Mouse (Mus musculus) kidney, embryonic 15.5 days (tissue): ENCODE data around the gene Frmd4b. TPM values are rescaled to one million over a fixed set of nuclear protein-coding genes. Genes with fewer than 3 reads are reported as not detected.
"Not testable (repeated sequence)": the region's sequence is repeated elsewhere in the genome, so short reads cannot be mapped to it uniquely, and the experiment has no call there.

Experiments
- ATAC-seq: fragments of 200-750 bp; cut with Nextera tagmentation; replicated peaks from 2 replicates; pipeline ENCODE4 v1.8.0; 2017; ENCODE audit warnings: moderate TSS enrichment; ENCODE audit not compliant: low FRiP score
- H3K27ac ChIP-seq: fragments of 300-500 bp; sonication (generic); 2 replicates; pipeline ENCODE4 v1.5.1; 2015; ENCODE audit warnings: mild to moderate bottlenecking, inconsistent platforms
- H3K27me3 ChIP-seq: fragments of 300-500 bp; sonication (generic); 2 replicates; pipeline ENCODE4 v1.6.1; 2015; ENCODE audit warnings: inconsistent platforms
- H3K36me3 ChIP-seq: fragments of 300-500 bp; sonication (generic); 2 replicates; pipeline ENCODE4 v1.6.1; 2015; ENCODE audit warnings: inconsistent platforms
- H3K4me1 ChIP-seq: fragments of 300-500 bp; sonication (generic); 2 replicates; pipeline ENCODE4 v1.6.1; 2015; ENCODE audit warnings: inconsistent platforms
- H3K4me2 ChIP-seq: fragments of 300-500 bp; sonication (generic); 2 replicates; pipeline ENCODE4 v1.6.1; 2015; ENCODE audit warnings: moderate library complexity, mild to moderate bottlenecking, inconsistent platforms
- H3K4me3 ChIP-seq: fragments of 300-500 bp; sonication (generic); replicated peaks from 2 replicates; pipeline ENCODE4 v1.5.1; 2015; ENCODE audit warnings: mild to moderate bottlenecking, inconsistent platforms
- H3K9ac ChIP-seq: fragments of 300-500 bp; sonication (generic); 2 replicates; pipeline ENCODE4 v1.6.1; 2015; ENCODE audit warnings: mild to moderate bottlenecking, inconsistent platforms
- H3K9me3 ChIP-seq: fragments of 300-500 bp; sonication (generic); replicated peaks from 2 replicates; pipeline ENCODE4 v1.6.1; 2016; ENCODE audit warnings: inconsistent platforms
- WGBS: fragments of 180-500 bp; shearing (Covaris S2); methylation state at CpG from one replicate; pipeline ENCODE4 v1.1.7; 2015; ENCODE audit warnings: mixed read lengths; 5-methylcytosine and 5-hydroxymethylcytosine counted together
- polyA plus RNA-seq: library from polyadenylated mRNA; unstranded; fragments of >200 nt; fragmentation: Nextera tagmentation; extraction: Ambion mirVana; gene quantifications from 2 replicates; pipeline ENCODE4 v1.2.1, GENCODE M21; 2015

Gene Frmd4b
- polyA plus RNA-seq, 1 experiment from 2014 or later: 16.2 TPM

- no peak overlapping the region for H3K27ac ChIP-seq
- H3K9ac ChIP-seq: no peak overlapping the region
- H3K36me3 ChIP-seq: no peaks in the 10 kb centered on the region
- no peak overlapping the region for H3K4me3 ChIP-seq
- no peaks in the 10 kb centered on the region for H3K9me3 ChIP-seq
- no peaks in the 10 kb centered on the region for H3K27me3 ChIP-seq
- H3K4me1 ChIP-seq: peaks cover 7% of the 10 kb centered on the region; the same call in 1 of the 2 replicates
- WGBS: 82% methylated on average over 10 of the region's 10 CpGs
- no peak for ATAC-seq
- no peak overlapping the region for H3K4me2 ChIP-seq
Observed at GRCm38 (mm10) chr6:97431309-97432004, 185.9 kb downstream of the Frmd4b start.

- peak overlapping the region; percentile 72 for H3K27ac ChIP-seq
- H3K27me3 ChIP-seq: no peaks in the 10 kb centered on the region
- H3K4me3 ChIP-seq: no peak overlapping the region
- no peak overlapping the region for H3K4me2 ChIP-seq
- no peaks in the 10 kb centered on the region for H3K9me3 ChIP-seq
- H3K9ac ChIP-seq: no peak overlapping the region
- peak; percentile 29; the same call in 1 of the 2 replicates for ATAC-seq
- H3K36me3 ChIP-seq: no peaks in the 10 kb centered on the region
- 69% methylated on average over 6 of the region's 6 CpGs for WGBS
- peaks cover 7% of the 10 kb centered on the region; the same call in 1 of the 2 replicates for H3K4me1 ChIP-seq
Observed at GRCm38 (mm10) chr6:97430519-97430918, 186.8 kb downstream of the Frmd4b start.

- no peaks in the 10 kb centered on the region for H3K36me3 ChIP-seq
- peak; percentile 49 for ATAC-seq
- H3K9me3 ChIP-seq: no peaks in the 10 kb centered on the region
- H3K27me3 ChIP-seq: no peaks in the 10 kb centered on the region
- H3K27ac ChIP-seq: peak overlapping the region; percentile 72
- H3K4me1 ChIP-seq: peaks cover 7% of the 10 kb centered on the region; the same call in 1 of the 2 replicates
- H3K9ac ChIP-seq: no peak overlapping the region
- no peak overlapping the region for H3K4me2 ChIP-seq
- no peak overlapping the region for H3K4me3 ChIP-seq
- 15% methylated on average over 2 of the region's 2 CpGs for WGBS
Observed at GRCm38 (mm10) chr6:97429688-97430343, 187.5 kb downstream of the Frmd4b start.

- Histone ChIP-seq H3K4me3 (no peak overlapping the region), H3K4me1 (no peaks in the 10 kb centered on the region), H3K9me3 (no peaks in the 10 kb centered on the region), H3K4me2 (no peak overlapping the region), H3K9ac (no peak overlapping the region), H3K27me3 (no peaks in the 10 kb centered on the region), H3K36me3 (no peaks in the 10 kb centered on the region), H3K27ac (no peak overlapping the region)
- ATAC-seq: no peak
- WGBS: 66% methylated on average over 7 of the region's 7 CpGs
Observed at GRCm38 (mm10) chr6:97419771-97420446, 197.4 kb downstream of the Frmd4b start.

- peak; percentile 55 for ATAC-seq
- Histone ChIP-seq H3K9ac (no peak overlapping the region), H3K4me1 (0 out of 2 replicates have a peak, but pooled peaks cover 4% of the 10 kb centered on the region), H3K27ac (no peak overlapping the region), H3K36me3 (no peaks in the 10 kb centered on the region), H3K27me3 (no peaks in the 10 kb centered on the region), H3K9me3 (no peaks in the 10 kb centered on the region), H3K4me3 (no peak overlapping the region), H3K4me2 (no peak overlapping the region)
- 59% methylated on average over 13 of the region's 13 CpGs for WGBS
Observed at GRCm38 (mm10) chr6:97416972-97417554, 200.3 kb downstream of the Frmd4b start.

GRCm38 (mm10) chr6:97415578-97415977 is 201.8 kb downstream of the Frmd4b start:
- not testable (repeated sequence) for H3K4me1 ChIP-seq, H3K4me2 ChIP-seq, H3K9ac ChIP-seq, H3K36me3 ChIP-seq, H3K4me3 ChIP-seq, H3K27ac ChIP-seq, H3K27me3 ChIP-seq, ATAC-seq, H3K9me3 ChIP-seq
- WGBS: 96% methylated on average over 4 of the region's 4 CpGs

GRCm38 (mm10) chr6:97413453-97413852 is 203.9 kb downstream of the Frmd4b start:
- WGBS: 46% methylated on average over 7 of the region's 7 CpGs
- no peak for ATAC-seq

GRCm38 (mm10) chr6:97412403-97412802 is 204.9 kb downstream of the Frmd4b start:
- Histone ChIP-seq H3K4me2 (no peak overlapping the region), H3K27ac (no peak overlapping the region), H3K36me3 (no peaks in the 10 kb centered on the region), H3K9ac (no peak overlapping the region), H3K4me1 (peaks cover 10% of the 10 kb centered on the region; the same call in 1 of the 2 replicates), H3K9me3 (no peaks in the 10 kb centered on the region), H3K4me3 (no peak overlapping the region), H3K27me3 (no peaks in the 10 kb centered on the region)
- ATAC-seq: no peak
- 88% methylated on average over 15 of the region's 15 CpGs for WGBS

More at GRCm38 (mm10) chr6:97413453-97413852, 203.9 kb downstream of the Frmd4b start:
- Histone ChIP-seq H3K27me3 (no peaks in the 10 kb centered on the region), H3K36me3 (no peaks in the 10 kb centered on the region), H3K27ac (peak overlapping the region; percentile 51; the same call in 1 of the 2 replicates), H3K4me1 (peaks cover 10% of the 10 kb centered on the region; the same call in 1 of the 2 replicates), H3K9ac (no peak overlapping the region), H3K4me2 (no peak overlapping the region), H3K9me3 (no peaks in the 10 kb centered on the region), H3K4me3 (no peak overlapping the region)

- 79% methylated on average over 6 of the region's 6 CpGs for WGBS
- Histone ChIP-seq H3K4me1 (peaks cover 10% of the 10 kb centered on the region; the same call in 1 of the 2 replicates), H3K4me3 (no peak overlapping the region), H3K27ac (no peak overlapping the region), H3K9me3 (no peaks in the 10 kb centered on the region), H3K27me3 (no peaks in the 10 kb centered on the region), H3K4me2 (no peak overlapping the region), H3K9ac (no peak overlapping the region), H3K36me3 (no peaks in the 10 kb centered on the region)
- ATAC-seq: no peak
Observed at GRCm38 (mm10) chr6:97411327-97411726, 206.0 kb downstream of the Frmd4b start.

- H3K27ac ChIP-seq: peak overlapping the region; percentile 51
- WGBS: 30% methylated on average over 5 of the region's 5 CpGs
- H3K36me3 ChIP-seq: no peaks in the 10 kb centered on the region
- ATAC-seq: no peak
- no peaks in the 10 kb centered on the region for H3K27me3 ChIP-seq
- H3K4me3 ChIP-seq: no peak overlapping the region
- no peaks in the 10 kb centered on the region for H3K9me3 ChIP-seq
- no peak overlapping the region for H3K9ac ChIP-seq
- H3K4me1 ChIP-seq: peaks cover 18% of the 10 kb centered on the region
- H3K4me2 ChIP-seq: no peak overlapping the region
Observed at GRCm38 (mm10) chr6:97409467-97410239, 207.7 kb downstream of the Frmd4b start.

- WGBS: 92% methylated on average over 3 of the region's 3 CpGs
- no peak overlapping the region for H3K4me2 ChIP-seq
- no peaks in the 10 kb centered on the region for H3K36me3 ChIP-seq
- no peaks in the 10 kb centered on the region for H3K9me3 ChIP-seq
- no peak for ATAC-seq
- H3K27me3 ChIP-seq: no peaks in the 10 kb centered on the region
- no peak overlapping the region for H3K9ac ChIP-seq
- H3K4me3 ChIP-seq: no peak overlapping the region
- no peak overlapping the region for H3K27ac ChIP-seq
- peaks cover 24% of the 10 kb centered on the region for H3K4me1 ChIP-seq
Observed at GRCm38 (mm10) chr6:97407914-97408313, 209.4 kb downstream of the Frmd4b start.
